ENCODE assay signal across 7 mouse cellular contexts in the genomic region with DNA sequence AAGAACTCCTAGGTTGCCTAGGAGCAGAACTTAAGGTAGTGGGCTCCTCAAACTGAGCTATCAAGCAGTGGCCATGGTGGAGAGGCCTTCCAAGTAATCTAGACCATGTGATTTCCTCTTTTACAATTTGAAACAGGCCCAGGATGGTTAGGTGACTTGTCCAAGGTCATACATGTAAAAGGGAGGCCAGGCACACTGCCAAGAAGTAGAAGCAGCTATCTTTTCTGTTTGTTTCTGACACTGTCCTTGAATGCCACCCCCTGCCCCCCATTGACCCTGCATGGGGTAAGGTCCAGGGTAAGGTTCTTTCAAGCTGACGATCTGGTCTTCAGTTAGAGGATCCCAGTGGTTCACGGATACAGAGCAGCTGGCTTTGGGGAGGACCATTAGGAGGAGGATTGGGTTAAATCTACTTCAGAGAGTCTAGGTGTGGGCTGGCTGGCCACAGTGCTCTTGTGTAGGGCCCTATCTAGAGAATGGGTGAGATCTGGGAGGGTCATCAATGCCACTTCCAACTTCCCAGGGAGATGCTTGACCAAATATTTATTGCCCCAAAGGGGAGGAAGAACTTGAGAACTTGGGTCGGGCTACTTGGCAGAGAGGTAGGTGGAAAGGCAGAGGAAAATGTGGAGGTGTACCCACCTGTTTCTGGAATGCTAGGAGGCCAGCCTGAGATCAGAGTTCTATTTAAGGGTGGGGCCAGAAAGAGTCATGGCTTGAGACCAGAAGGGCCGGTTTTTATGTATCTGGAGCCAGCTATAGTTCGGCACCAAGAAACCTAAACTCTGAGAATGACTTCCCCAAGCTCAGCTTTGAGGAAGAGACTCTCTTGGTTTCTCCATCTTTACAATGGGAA. TPM values are rescaled to one million over a fixed set of nuclear protein-coding genes. Genes with fewer than 3 reads are reported as not detected.
DNase-seq lines count a peak whose midpoint lies in the region; ATAC-seq and TF ChIP-seq lines count a peak whose summit lies in the region.

No protein-coding gene starts in this region.

- TF ChIP-seq CTCF in liver, adult 2 months (IDR thresholded peaks at IDR 0.05; ENCODE audit: low read depth, low read length): no peak
- no peak for TF ChIP-seq CTCF in left cerebral cortex, adult 2 months (IDR thresholded peaks at IDR 0.05)

- ATAC-seq in intestine, embryonic 14.5 days (replicated peaks; ENCODE audit: low FRiP score, low TSS enrichment, low read depth): no peak

- H3K9me3 ChIP-seq in intestine, embryonic 14.5 days (ENCODE audit: control insufficient read depth, low read length): no peaks in the 10 kb centered on the region

- H3K79me2 ChIP-seq in liver, adult 2 months (ENCODE audit: control insufficient read depth, insufficient read depth, low read length): no peaks in the 10 kb centered on the region
- H3K79me2 ChIP-seq in macrophage (ENCODE audit: inconsistent target): peaks cover 26% of the 10 kb centered on the region; the same call in 1 of the 2 replicates

- DNase-seq in liver, adult 2 months (ENCODE audit: extremely low read depth, low read depth, low spot score): peak; percentile 62
- no peak for DNase-seq in liver
- peak; percentile 79 for DNase-seq in adrenal gland, postnatal 14 days
- peak; percentile 51 for DNase-seq in intestine, embryonic 14.5 days (ENCODE audit: low spot score)
- no peak for DNase-seq in spleen, adult 18-20 months
- DNase-seq in left cerebral cortex, adult 2 months (ENCODE audit: extremely low spot score in 1 of 2, low spot score in 2 of 2): no peak

- peaks cover 2% of the 10 kb centered on the region; the same call in 1 of the 2 replicates for H3K4me1 ChIP-seq in liver, adult 2 months (ENCODE audit: control insufficient read depth, insufficient read depth, low read length)
- H3K4me1 ChIP-seq in intestine, embryonic 14.5 days (replicated peaks; ENCODE audit: control insufficient read depth, insufficient read depth, low read length): no peaks in the 10 kb centered on the region

- TF ChIP-seq POLR2A in liver, adult 2 months (IDR thresholded peaks at IDR 0.05; ENCODE audit: extremely low read depth, insufficient read depth, low read length): no peak

- peak overlapping the region; percentile 95 for H3K4me2 ChIP-seq in intestine, embryonic 14.5 days (ENCODE audit: low read length)

- H3K27ac ChIP-seq in liver, adult 2 months (replicated peaks; ENCODE audit: insufficient read depth, low read depth, low read length): no peak overlapping the region
- no peak overlapping the region for H3K27ac ChIP-seq in intestine, embryonic 14.5 days (ENCODE audit: low read depth)
- H3K27ac ChIP-seq in macrophage: peak overlapping the region; percentile 50; the same call in 1 of the 2 replicates
- H3K27ac ChIP-seq in left cerebral cortex, adult 2 months: no peak overlapping the region

- no peak overlapping the region for H3K9ac ChIP-seq in liver, adult 2 months (ENCODE audit: low read depth, low read length)
- H3K9ac ChIP-seq in intestine, embryonic 14.5 days (ENCODE audit: low read length): no peak overlapping the region

- H3K4me3 ChIP-seq in liver, adult 2 months (ENCODE audit: insufficient read depth, low read depth, low read length): no peak overlapping the region
- H3K4me3 ChIP-seq in intestine, embryonic 14.5 days (ENCODE audit: low read depth, low read length): no peak overlapping the region
- H3K4me3 ChIP-seq in macrophage (ENCODE audit: inconsistent target): peak overlapping the region; percentile 52
- H3K4me3 ChIP-seq in left cerebral cortex, adult 2 months: no peak overlapping the region

- no peaks in the 10 kb centered on the region for H3K27me3 ChIP-seq in liver, adult 2 months (ENCODE audit: control insufficient read depth, insufficient read depth, low read length)
- no peaks in the 10 kb centered on the region for H3K27me3 ChIP-seq in intestine, embryonic 14.5 days (replicated peaks; ENCODE audit: control insufficient read depth, insufficient read depth, low read length)

- intact Hi-C loops in left cerebral cortex, adult 2 months (cut with DNase I): loop anchor here (5.0 kb wide), 1 partner anchor 42 kb away; no protein-coding TSS in a partner anchor

- peaks cover 5% of the 10 kb centered on the region; the same call in 1 of the 2 replicates for H3K36me3 ChIP-seq in liver, adult 2 months (ENCODE audit: control insufficient read depth, insufficient read depth, low read length)
- H3K36me3 ChIP-seq in intestine, embryonic 14.5 days (ENCODE audit: control insufficient read depth, insufficient read depth, low read length): peaks cover 20% of the 10 kb centered on the region
- H3K36me3 ChIP-seq in macrophage (ENCODE audit: inconsistent target): peaks cover 27% of the 10 kb centered on the region

- 52% methylated on average over 5 of the region's 5 CpGs for WGBS in liver, adult 2 months
- 72% methylated on average over 5 of the region's 5 CpGs for WGBS in intestine, embryonic 14.5 days
- 96% methylated on average over 5 of the region's 5 CpGs for WGBS in macrophage (ENCODE audit: missing documents)

RNA-seq across cellular contexts. Expression of a gene that starts 14.1 kb away (rescaled TPM):
- total RNA-seq in liver, adult 2 months (2014; rRNA removed): 27.8 and 29.4 TPM in 2 replicates
- 77.9 and 89.6 TPM in 2 replicates for polyA plus RNA-seq in liver, adult 2 months (2012; rRNA removed)
- 75.7 and 87.8 TPM in 2 replicates for total RNA-seq in adrenal gland, postnatal 14 days (2021)
- 88.9 and 92.6 TPM in 2 replicates for polyA plus RNA-seq in intestine, embryonic 14.5 days (2014; fragmentation: Nextera tagmentation; extraction: Ambion mirVana)
- total RNA-seq in macrophage (2018; cell fraction: chromatin; rRNA removed): 100 to 1,000 TPM in 12 of 26 experiments, 10 to 100 TPM in 14; 35.0 to 252 (median 88.7) TPM
- 100 to 1,000 TPM in 13 of 26 experiments, 10 to 100 TPM in 13; 48.3 to 295 (median 135) TPM for total RNA-seq in macrophage (2018; cell fraction: cytosol; rRNA removed)
- total RNA-seq in macrophage (2018; cell fraction: nucleus; rRNA removed): 100 to 1,000 TPM in 15 of 26 experiments, 10 to 100 TPM in 11; 32.0 to 256 (median 136) TPM
- 35.9 to 98.6 TPM (median 72.6 TPM) in 3 replicates for polyA plus RNA-seq in macrophage (2018)
- total RNA-seq in left cerebral cortex, adult 2 months (2021): 10 to 100 TPM; 23.1 to 24.6 TPM

RNA-seq across cellular contexts. Expression of a gene that starts 14.1 kb away (rescaled TPM):
- 14.0 and 16.1 TPM in 2 replicates for total RNA-seq in liver, adult 2 months (2014; rRNA removed)
- polyA plus RNA-seq in liver, adult 2 months (2012; rRNA removed): 5.2 and 6.7 TPM in 2 replicates
- 56.4 and 61.3 TPM in 2 replicates for total RNA-seq in adrenal gland, postnatal 14 days (2021)
- 46.6 and 52.1 TPM in 2 replicates for polyA plus RNA-seq in intestine, embryonic 14.5 days (2014; fragmentation: Nextera tagmentation; extraction: Ambion mirVana)
- 100 to 1,000 TPM; 148 to 312 (median 209) TPM for total RNA-seq in macrophage (2018; cell fraction: chromatin; rRNA removed)
- 10 to 100 TPM; 50.5 to 76.2 (median 61.5) TPM for total RNA-seq in macrophage (2018; cell fraction: cytosol; rRNA removed)
- total RNA-seq in macrophage (2018; cell fraction: nucleus; rRNA removed): 100 to 1,000 TPM; 104 to 290 (median 140) TPM
- polyA plus RNA-seq in macrophage (2018): 30.0 to 31.7 TPM (median 30.9 TPM) in 3 replicates
- total RNA-seq in left cerebral cortex, adult 2 months (2021): 10 to 100 TPM; 41.6 to 45.3 TPM

RNA-seq across cellular contexts. Expression of a gene that starts 31.7 kb away (rescaled TPM):
- 3.9 and 6.6 TPM in 2 replicates for total RNA-seq in liver, adult 2 months (2014; rRNA removed)
- polyA plus RNA-seq in liver, adult 2 months (2012; rRNA removed): 22.4 and 26.3 TPM in 2 replicates
- 53.6 and 63.5 TPM in 2 replicates for total RNA-seq in adrenal gland, postnatal 14 days (2021)
- 63.7 and 65.0 TPM in 2 replicates for polyA plus RNA-seq in intestine, embryonic 14.5 days (2014; fragmentation: Nextera tagmentation; extraction: Ambion mirVana)
- total RNA-seq in macrophage (2018; cell fraction: chromatin; rRNA removed): 10 to 100 TPM; 25.0 to 98.8 (median 68.0) TPM
- 100 to 1,000 TPM; 340 to 655 (median 502) TPM for total RNA-seq in macrophage (2018; cell fraction: cytosol; rRNA removed)
- 100 to 1,000 TPM; 107 to 292 (median 177) TPM for total RNA-seq in macrophage (2018; cell fraction: nucleus; rRNA removed)
- polyA plus RNA-seq in macrophage (2018): 307 to 396 TPM (median 393 TPM) in 3 replicates
- 10 to 100 TPM; 19.2 to 21.7 TPM for total RNA-seq in left cerebral cortex, adult 2 months (2021)

RNA-seq across cellular contexts. Expression of a gene that starts 43.5 kb away (rescaled TPM):
- total RNA-seq in liver, adult 2 months (2014; rRNA removed): 15.7 and 21.6 TPM in 2 replicates
- 25.4 and 28.0 TPM in 2 replicates for polyA plus RNA-seq in liver, adult 2 months (2012; rRNA removed)
- total RNA-seq in adrenal gland, postnatal 14 days (2021): 71.0 and 88.3 TPM in 2 replicates
- polyA plus RNA-seq in intestine, embryonic 14.5 days (2014; fragmentation: Nextera tagmentation; extraction: Ambion mirVana): 22.4 and 23.6 TPM in 2 replicates
- total RNA-seq in macrophage (2018; cell fraction: chromatin; rRNA removed): 10 to 100 TPM; 16.3 to 80.2 (median 56.7) TPM
- 10 to 100 TPM; 27.4 to 46.5 (median 37.8) TPM for total RNA-seq in macrophage (2018; cell fraction: cytosol; rRNA removed)
- total RNA-seq in macrophage (2018; cell fraction: nucleus; rRNA removed): 10 to 100 TPM; 29.1 to 75.2 (median 49.1) TPM
- 32.9 to 38.1 TPM (median 35.0 TPM) in 3 replicates for polyA plus RNA-seq in macrophage (2018)
- total RNA-seq in left cerebral cortex, adult 2 months (2021): 10 to 100 TPM; 79.9 to 85.5 TPM

Comparison
In these comparisons a context has a peak if more than half of its experiments do, and no peak if none do; other contexts are left out.
1. DNase-seq: peak in liver, adult 2 months (single experiment), adrenal gland, postnatal 14 days (single experiment) and intestine, embryonic 14.5 days (single experiment); none in liver (single experiment), spleen, adult 18-20 months (0 of 2) and left cerebral cortex, adult 2 months (0 of 2).